Mouse (Mus musculus) left cerebral cortex, postnatal 14 days (tissue): ENCODE data around the gene Shkbp1. TPM values are rescaled to one million over a fixed set of nuclear protein-coding genes. Genes with fewer than 3 reads are reported as not detected.

ENCODE experiments used
- DNase-seq, 2 experiments: peaks; one replicate each; pipeline ENCODE4 v3.0.0; 2021 to 2022; ENCODE audit warnings: low spot score in 2 of 2, mixed read lengths in 1 of 2
- intact Hi-C: fragments of 180-260 bp; cut with DNase I; formaldehyde crosslinking; loops from one replicate; pipeline ENCODE4 v1.15.1; 2025
- total RNA-seq, 2 experiments: library from RNA; stranded (reverse); gene quantifications; 2 replicates each; pipeline ENCODE4 v1.2.3; 2021

Gene Shkbp1
- total RNA-seq, 2 experiments from 2014 or later: 22.2 to 27.4 TPM

DNA sequence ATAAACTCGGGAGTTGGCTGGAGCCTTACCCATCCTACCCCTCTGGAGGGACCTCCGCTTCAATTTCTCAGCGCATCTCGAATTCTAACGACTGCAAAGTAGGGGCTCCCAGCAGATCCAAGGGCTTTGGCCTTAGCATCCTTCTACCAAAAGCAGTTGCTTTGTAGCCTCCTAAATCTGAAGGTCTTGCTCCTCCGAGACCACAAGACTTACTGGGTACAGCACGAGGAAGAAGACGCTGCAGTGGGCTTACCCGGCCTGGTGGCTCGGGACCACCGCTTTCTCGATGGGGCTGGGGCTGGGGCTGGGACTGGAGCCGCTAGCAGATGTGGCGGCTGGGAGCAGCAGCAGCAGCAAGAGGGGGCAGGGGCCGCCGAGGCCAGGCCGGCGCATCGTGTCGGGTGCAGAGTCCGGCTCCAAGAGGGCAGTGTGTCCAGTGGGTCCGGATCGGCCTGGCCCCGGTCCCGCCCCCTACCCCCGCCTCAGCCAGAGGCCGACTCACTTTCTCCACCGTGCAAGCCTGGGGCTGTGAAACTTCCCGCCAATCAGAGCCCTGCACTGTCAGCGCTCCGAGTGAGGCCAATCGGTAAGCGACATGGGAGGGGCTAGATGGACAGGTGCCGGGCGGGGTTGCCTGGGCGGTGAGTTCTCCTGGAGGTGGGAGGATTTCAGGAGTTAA, 18.5 kb downstream of the Shkbp1 start, which contains the start of gene Ltbp4:
Gene Ltbp4 (minus strand): TSS at position 518 of the 679 bp plus-strand sequence.
- DNase-seq: no peak
- intact Hi-C loops: loop anchor here (5.0 to 10.0 kb wide), 4 partner anchors 45 to 347 kb away; partner anchors contain the start of gene Zfp607b

DNA sequence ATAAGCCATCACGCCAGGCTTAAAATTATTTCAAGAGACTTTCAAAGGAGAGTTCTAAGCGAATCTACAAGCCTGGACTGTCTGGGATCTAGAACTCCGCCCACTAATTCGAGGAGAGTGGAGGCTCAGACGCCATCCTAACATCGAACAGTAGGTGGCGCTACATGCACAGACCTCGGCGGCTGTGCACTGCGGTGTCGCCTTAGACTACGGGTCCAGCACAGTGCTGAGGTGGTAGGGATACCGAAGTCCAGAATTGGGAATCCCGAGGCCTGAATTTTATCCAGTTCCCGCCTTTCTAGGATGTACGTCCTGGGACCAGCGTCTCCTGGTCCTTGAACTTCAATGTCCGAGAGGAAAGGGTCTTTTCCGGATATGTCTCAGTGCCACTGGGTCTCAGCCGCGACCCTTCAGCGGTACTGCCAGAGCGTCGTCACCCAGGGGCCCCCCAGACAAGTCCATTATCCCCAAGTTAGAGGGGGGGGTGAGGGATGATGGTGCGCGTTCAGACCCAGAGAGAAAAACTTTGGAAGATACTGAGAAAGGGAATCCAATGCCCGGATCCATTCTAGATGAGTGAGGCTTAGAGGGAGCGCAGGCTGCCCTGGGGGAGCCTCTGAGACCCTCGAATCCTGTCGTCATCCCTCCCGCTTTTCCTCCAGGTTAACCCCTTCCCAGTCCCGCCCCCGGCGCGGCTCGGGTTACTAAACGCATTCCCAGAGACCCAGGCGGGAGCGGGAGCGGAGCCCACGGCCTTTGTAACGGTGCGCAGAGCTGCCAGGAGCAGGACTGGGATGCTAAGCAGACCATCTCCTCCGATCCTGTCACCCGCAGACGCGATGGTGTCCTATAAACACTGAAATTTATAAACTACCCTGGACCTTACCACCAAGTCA, 19.6 kb downstream of the Shkbp1 start:
- intact Hi-C loops: loop anchor here (5.0 to 10.0 kb wide), 4 partner anchors 46 to 349 kb away; partner anchors contain the start of gene Zfp607b
- peak; percentile 94 to 95 for DNase-seq

DNA sequence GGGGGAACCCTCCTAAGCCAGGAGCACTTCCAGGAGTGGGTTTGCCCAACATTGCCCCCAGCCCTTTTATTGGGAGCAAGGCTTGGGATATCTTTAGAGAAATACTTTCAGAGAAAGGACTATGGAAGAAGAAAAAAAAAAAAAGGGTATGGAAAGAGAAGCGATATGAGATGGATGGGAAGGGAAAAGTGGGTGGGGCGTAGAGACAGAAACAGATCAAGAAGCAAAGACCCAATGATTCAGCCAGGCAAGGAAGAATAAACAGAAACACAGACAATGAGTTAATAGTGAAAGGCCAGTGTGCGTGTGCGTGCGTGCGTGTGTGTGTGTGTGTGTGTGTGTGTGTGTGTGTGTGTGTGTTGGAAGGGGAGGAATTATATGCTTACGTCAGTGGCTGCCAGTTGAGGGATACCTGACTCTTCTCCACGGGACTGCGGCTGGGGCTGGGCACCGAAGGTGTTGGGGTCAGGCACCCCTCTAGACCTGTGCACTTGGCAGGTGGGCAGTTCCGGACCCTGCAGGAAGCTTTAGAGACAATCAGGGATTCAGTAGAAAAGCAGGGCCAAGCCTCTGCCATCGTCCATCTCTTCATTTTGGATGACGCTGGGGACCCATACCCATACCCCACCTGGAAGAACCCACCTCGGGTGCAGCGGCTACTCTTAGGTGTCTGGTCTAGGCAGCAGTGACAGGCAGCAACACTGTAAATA, 20.7 kb downstream of the Shkbp1 start:
- no peak for DNase-seq
- intact Hi-C loops: loop anchor here (5.0 to 10.0 kb wide), 4 partner anchors 47 to 350 kb away; partner anchors contain the start of gene Zfp607b

DNA sequence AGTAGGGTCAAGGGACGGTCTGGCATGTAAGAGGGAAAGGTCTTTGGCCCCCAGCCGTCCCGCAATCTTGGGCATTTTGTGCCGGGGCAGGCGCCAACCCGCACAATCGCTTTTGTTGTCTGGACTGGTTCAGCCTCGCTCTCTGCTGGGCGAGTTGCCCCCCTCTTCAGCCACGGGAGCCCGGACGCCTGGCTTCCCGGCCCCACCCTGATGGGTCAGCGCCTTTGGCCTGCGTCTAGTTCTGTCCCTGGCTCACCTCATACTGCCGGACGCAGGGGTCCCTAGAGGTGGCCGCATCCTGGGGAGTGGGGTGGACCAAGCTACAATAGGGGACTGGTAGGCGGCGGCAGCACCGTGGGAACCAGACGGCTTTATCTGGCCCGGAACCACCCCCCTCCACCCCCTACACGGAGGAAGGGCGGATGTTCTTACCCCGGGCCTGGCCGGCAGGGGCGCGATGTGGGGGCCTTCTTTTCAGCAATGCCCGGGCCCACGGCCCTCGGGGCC, 21.4 kb downstream of the Shkbp1 start:
- intact Hi-C loops: loop anchor here (10.0 kb wide), 2 partner anchors 170 to 350 kb away; partner anchors contain the start of gene Zfp607b
- DNase-seq: no peak

DNA sequence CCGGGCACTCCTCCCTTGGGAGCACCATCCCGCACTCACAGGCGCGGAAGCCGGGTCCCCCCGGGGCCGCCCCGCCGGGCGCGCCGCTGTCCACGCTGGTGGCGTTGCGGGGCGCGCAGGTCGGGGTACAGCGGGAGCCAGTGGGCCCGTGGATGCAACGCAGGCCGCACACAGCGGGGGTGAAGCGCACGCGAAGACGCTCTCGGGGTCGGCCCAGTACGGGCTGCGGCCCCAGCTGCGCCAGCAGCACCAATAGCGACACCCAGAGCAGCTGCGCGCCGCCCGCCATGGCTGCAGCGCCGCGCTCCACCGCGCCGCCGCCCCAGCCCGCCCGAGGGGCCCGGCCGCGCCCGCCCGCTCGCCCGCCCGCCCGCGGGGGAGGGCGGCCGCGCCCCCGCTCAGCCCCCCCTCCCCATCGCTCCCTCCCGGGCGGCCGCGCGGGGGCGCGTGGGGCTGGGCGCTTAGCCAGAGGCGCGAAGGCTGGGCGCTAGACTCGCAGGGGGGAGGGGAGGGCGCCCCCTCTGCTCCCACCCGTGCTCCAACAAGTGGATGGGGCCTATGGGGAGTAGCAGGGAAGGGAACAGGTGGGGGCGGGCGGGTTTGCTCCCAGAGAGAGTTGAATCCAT, 22.4 kb downstream of the Shkbp1 start:
- no peak for DNase-seq
- intact Hi-C loops: loop anchor here (10.0 kb wide), 2 partner anchors 171 to 351 kb away; partner anchors contain the start of gene Zfp607b

DNA sequence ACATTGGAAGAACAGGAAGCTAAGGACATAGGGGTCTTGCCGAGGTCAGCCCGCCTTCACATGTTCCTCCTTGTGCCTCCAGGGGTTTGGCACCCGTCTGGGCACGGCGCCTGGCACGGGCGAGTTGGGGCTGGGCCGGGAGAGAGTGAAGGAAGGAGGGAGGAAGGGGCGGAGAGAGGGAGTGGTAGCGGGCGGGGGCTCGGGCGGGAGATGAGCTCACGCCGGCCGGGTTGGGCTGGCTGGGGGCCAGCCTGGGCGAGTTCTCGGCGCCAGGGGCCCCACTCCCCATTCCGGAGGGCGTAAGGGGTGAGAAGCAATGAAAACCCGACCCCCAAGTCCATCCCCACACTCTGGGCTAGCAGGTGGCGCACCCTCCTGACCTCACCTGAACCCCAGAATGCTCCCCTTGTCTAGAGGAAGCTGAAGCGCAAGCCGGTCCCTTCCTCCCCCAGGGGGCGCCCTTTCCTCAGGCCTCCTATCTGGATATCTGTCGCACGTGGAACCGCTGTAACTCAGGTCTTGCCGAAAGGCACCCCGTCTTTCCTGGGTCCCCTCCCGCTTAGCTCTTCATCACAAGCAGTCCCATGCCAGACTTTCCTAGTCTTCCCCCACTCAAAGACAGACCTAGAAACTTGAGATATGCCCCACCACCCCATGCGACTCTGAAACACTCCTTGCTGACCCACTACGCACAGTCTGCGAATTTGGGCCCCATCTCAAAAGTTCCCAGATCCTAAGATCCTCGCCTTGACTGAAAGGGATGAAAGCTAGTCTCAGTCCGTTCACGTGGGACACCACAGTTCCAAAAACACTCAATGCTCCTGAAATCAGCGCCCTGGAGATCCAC, 23.2 kb downstream of the Shkbp1 start:
- peak; percentile 86 to 87 for DNase-seq
- intact Hi-C loops: loop anchor here (10.0 kb wide), 2 partner anchors 172 to 352 kb away; partner anchors contain the start of gene Zfp607b

DNA sequence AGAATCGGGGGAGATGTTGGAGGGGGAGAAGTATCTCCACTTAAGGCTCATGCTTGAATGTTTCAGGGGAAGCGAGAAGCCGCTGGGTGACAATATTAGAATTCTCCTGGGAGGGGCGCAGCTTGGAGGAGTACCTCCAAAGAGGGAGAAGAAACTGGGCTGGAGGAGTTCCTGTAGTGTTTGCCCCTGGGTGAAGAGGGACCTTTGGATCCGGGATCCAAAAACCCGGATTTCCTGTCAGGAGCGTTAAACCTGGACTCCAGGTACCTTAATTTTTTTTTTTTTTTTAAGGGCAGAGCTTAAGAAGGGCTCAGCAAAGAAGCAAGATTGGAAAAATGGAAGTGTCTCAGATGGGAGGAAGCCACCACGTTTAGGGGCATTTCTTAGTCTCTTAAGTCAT, 24.0 kb downstream of the Shkbp1 start:
- DNase-seq: no peak
- intact Hi-C loops: loop anchor here (10.0 kb wide), 2 partner anchors 173 to 353 kb away; partner anchors contain the start of gene Zfp607b

DNA sequence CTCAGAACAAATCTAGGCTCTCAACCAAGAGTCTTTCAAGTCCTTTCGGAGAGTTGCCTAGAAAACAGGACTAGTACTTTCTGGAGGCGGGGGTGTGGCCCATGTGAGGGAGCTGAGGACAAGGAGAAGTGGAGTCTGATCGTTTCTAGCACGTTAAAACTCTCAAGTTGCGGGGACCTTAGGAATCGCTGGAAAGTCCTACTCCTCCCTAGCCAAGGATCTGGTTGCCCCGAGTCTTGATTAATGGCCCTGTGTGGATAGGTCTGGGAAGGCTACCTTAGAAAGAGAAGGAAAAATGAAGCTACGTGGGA, 24.3 kb downstream of the Shkbp1 start:
- intact Hi-C loops: loop anchor here (10.0 kb wide), 2 partner anchors 173 to 353 kb away; partner anchors contain the start of gene Zfp607b

DNA sequence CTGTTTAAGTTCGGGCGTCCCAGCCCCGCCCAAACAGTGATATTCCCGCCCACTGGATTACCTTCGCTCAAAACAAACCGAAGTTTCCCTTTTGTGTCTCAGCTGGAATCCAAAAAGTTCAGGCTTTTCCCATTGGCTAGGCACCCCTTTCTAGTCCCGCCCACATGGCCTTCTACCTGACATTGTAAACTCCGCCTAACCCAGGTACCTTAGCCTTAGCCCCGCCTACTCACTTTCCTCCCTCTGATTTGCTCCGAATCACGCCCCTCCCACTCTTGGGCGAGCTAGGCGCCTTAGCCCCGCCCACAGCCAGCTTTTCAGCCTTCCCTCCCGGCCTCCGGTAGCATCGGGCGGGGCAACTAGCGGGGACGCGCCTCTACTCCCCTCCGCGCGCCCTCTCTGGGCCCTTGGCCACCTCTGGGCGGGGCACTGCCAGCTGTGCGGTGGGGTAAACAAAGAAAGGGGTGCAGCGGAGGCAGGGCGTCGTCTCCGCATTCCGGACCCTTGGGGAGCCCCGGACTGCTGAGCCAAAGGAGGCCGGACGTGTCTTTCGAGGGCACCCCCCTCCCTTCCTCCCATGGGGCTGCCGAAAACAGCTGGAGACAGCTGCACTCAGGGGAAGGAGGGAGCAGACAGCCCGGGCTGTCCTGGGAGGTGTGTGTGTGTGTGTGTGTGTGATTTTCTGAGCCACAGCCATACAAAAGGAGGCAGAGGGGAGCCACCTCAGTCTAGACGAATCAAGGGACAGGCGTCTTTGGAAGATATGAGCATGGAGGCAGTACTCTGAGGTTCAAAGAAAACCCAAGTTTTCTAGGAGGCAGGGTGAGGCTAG, 24.9 kb downstream of the Shkbp1 start:
- intact Hi-C loops: loop anchor here (10.0 kb wide), 2 partner anchors 174 to 354 kb away; partner anchors contain the start of gene Zfp607b
- peak; percentile 59 to 60 for DNase-seq

More for the DNA sequence above, 24.3 kb downstream of the Shkbp1 start:
- no peak for DNase-seq

DNA sequence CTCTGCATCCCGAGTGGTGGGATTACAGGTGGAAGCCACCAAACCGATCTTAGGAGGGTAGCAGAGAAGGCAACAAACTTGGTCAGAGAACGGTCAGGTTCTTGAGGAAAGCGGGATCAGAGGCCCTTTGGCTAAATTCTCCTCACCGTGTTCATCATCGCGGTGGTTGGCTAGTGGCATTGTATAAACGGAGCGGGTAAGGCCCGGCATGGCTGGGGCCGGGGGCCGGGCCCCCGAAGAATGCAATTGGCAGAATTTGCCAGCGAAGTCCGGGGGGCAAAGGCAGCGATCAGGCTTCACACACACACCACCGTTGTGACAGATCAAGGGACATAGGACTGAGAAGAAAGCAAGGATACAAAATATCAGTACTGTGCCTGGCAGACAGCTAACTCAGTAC, 25.8 kb downstream of the Shkbp1 start:
- DNase-seq: no peak

DNA sequence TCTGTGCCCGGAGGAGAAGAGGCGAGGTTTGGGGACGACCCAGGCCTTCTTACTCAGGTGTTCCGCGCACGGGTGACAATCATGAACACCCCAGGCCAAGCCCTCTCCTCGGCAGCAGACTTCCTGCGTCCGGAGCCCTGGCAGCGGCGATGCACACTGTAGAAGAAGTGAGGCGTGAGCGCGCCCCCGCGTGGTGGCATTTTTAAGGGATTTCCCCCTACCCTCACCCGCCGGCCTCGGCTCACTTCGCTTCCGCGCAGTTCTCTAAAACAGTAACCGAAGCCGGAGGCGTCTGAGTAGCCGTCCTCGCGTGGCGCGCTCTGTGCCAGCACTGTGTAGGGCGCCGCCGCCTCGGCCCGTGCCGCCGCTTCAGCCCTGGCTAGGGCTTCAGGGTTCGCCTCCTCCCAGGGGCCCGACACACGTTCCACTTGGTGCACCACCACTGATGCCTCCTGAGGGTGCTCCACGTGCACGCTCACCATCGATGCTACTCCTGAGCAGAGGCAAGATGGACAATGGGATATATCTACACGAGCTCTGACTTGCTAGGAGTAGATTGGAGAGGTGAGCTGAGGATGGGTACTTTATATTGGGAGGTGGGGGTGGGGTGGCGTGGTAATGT, 26.4 kb downstream of the Shkbp1 start:
- DNase-seq: peak; percentile 72 to 83
- intact Hi-C loops: no loop called here

More for the DNA sequence above, 25.8 kb downstream of the Shkbp1 start:
- intact Hi-C loops: loop anchor here (10.0 kb wide), 2 partner anchors 175 to 355 kb away; partner anchors contain the start of gene Zfp607b

DNA sequence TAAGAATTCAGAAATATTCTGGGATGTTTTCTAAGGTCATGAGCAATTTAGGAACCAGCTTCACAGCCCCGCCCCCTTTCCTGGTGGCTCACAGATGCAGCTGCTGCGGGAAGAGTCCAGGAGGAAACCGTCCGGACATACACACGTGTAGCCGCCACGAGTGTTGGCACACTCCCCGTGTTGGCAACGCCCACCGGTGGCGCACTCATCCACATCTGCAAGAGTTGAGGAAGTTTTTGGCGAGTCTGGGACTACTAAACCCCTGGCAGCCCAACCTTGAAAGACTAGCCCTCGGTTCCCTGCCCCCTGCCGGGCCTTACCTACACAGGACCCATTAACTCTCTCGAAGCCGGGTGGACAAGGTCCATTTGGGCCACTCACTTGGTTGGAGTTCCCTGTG, 27.2 kb downstream of the Shkbp1 start:
- DNase-seq: peak in 1 of 2 experiments; percentile 45
- intact Hi-C loops: no loop called here

DNA sequence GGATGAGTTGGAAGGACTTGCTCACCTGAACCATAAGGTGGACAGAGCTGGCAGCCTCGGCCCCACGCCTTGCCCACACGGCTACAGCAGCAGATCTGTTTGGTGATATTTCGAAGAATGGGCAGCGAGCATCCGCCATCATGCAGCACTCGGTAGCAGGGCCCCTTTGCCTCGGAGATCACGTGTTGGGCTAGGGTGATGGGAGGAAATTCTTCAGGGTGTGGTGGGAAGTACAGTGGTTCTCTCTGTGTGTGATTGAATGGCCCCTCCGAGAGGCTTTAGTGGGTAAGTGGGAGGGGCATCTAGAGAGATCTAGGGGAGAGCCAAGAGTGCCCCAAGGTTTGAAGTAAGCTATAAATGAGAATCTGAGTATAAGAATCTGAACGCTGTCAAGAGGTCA, 27.7 kb downstream of the Shkbp1 start:
- no peak for DNase-seq
- intact Hi-C loops: no loop called here

DNA sequence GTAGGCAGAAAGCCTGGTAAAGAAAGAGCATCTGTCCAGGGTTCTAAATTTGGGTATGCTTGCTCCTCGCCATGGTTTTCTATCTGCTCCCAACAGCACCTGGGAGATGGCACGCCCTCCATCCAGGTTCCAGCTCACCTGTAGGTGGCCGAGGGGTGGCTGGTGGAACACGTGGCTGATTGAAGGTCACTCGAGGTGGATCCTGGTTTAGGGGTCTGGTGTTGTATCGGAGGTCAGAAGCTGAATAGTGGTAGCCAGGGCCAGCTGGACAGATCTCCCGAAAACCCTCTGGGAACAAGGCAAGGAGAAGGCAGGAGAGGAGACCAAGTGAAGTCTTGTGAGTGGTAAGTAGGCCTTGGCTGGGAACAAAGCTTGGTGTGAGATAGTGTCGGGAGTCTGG, 28.3 kb downstream of the Shkbp1 start:
- no peak for DNase-seq
- intact Hi-C loops: loop anchor here (2.0 kb wide), 1 partner anchor 25 kb away; no protein-coding TSS in a partner anchor

DNA sequence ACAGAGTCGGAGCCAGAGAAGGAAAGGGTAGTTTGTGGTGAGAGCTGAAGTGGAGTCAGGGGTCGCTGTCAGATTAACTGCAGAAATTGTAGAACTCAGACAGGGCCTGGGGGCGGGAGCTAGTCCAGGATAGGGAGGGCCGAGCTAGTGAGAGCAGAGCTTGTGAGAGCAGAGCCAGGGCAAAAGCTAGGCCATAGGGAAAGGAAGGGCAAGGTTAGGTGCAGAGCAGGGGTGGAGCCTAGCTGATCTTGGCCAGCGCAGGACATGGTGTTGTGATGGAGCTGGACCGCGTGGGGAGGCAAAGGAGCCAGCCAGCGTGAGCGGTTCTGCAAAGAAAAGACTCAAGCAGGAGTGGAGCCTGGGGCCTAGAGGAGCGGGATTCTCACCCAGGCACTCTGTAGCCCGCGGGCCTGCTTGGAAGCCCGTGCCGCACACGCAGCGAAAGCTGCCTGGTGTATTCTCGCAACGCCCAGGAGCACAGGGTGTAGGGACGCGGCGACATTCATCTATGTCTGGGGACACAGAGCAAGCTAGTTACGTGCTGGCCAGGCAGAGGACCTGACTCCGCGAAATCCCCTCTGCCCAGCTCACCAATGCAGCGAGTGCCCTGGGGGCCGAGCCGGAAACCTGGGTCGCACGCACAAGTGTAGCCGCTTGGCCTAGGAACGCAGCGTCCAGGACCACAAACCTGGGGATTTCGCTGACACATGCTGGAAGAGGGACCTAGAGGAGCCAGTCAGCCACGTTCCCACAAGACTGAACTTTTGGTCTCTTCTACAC, 29.5 kb downstream of the Shkbp1 start:
- intact Hi-C loops: loop anchor here (2.0 kb wide), 1 partner anchor 23 kb away; no protein-coding TSS in a partner anchor
- DNase-seq: no peak
